Mouse (Mus musculus): ENCODE measurements around the gene Morc3.

- TF ChIP-seq CTCF (IDR thresholded peaks at IDR 0.05; ENCODE audit: low read depth, low read length): no peak
- TF ChIP-seq POLR2A (IDR thresholded peaks at IDR 0.05; ENCODE audit: borderline replicate concordance, low read depth, low read length): no peak
Observed at GRCm38 (mm10) chr16:93890948-93891604, 59.2 kb downstream of the Morc3 start.

Data from bone marrow macrophage, adult 2 months (primary cell).